Mouse (Mus musculus): ENCODE data around the gene Mettl11b.
"Not testable (repeated sequence)": the region's sequence is repeated elsewhere in the genome, so short reads cannot be mapped to it uniquely, and the experiment has no call there.

Mettl11b gene

GRCm38 (mm10) chr1:163725106-163725759, at the start of gene Mettl11b:
Gene Mettl11b (minus strand): TSS chr1:163725232.
- H3K27me3 ChIP-seq (ENCODE audit: control insufficient read depth, insufficient read depth, low read length, poor library complexity, severe bottlenecking), result no peaks in the 10 kb centered on the region
- no peak for DNase-seq (ENCODE audit: low read depth, low spot score)
- no peaks in the 10 kb centered on the region for H3K36me3 ChIP-seq (ENCODE audit: control insufficient read depth, insufficient read depth, low read length, poor library complexity, severe bottlenecking)

GRCm38 (mm10) chr1:163757462-163758207, 32.6 kb upstream of the Mettl11b start:
- Histone ChIP-seq H3K36me3 (ENCODE audit: control insufficient read depth, insufficient read depth, low read length, poor library complexity, severe bottlenecking) (no peaks in the 10 kb centered on the region), H3K27me3 (ENCODE audit: control insufficient read depth, insufficient read depth, low read length, poor library complexity, severe bottlenecking) (no peaks in the 10 kb centered on the region)
- no peak for DNase-seq (ENCODE audit: low read depth, low spot score)

DNA sequence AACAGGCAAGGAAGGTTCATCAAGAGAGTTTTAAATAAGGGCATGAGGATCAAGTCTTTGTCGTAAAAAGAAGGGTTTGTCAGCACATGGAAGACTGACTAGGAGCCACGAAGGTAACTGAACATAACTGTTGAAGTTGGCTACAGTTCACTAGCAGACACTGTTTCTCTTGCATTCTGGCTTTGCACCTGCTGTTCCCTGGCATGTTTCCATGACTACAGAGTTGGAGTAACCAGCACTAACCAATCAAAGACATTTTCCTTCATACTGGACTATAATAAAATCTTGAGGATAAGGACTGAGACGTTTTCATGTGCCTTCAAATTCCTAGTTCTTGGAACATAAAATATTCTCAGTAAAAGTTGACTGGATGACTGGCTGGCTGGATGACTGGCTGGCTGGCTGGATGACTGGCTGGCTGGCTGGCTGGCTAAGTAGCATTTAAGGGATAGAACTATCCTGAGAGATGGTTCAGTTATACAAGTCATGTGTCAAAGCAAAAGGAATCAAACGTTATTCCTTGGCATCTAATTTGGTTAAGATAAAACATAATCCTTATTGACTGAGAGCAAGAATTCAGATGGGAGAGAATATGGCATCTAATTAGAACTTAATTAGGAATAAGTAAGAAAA, 26.4 kb upstream of the Mettl11b start:
- DNase-seq (ENCODE audit: low read depth, low spot score), result no peak
- Histone ChIP-seq H3K27me3 (ENCODE audit: control insufficient read depth, insufficient read depth, low read length, poor library complexity, severe bottlenecking) (no peaks in the 10 kb centered on the region), H3K36me3 (ENCODE audit: control insufficient read depth, insufficient read depth, low read length, poor library complexity, severe bottlenecking) (no peaks in the 10 kb centered on the region)

DNA sequence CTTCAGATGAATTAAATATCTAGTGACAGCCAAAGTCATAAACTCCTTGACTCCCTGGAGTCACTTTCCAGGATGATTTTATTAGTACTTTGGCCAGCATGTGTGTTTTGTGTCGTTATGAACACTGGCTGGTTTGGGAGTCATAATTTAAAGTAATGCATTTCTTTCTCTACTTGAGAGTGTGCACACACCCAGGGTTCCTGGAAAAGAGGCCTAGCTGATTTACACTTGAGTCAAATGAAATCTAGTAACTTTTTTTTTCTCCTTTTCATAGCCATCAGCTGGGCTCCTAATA, 12.2 kb upstream of the Mettl11b start:
- Histone ChIP-seq H3K27me3 (ENCODE audit: control insufficient read depth, insufficient read depth, low read length, poor library complexity, severe bottlenecking) (no peaks in the 10 kb centered on the region), H3K36me3 (ENCODE audit: control insufficient read depth, insufficient read depth, low read length, poor library complexity, severe bottlenecking) (no peaks in the 10 kb centered on the region)
- no peak for DNase-seq (ENCODE audit: low read depth, low spot score)

DNA sequence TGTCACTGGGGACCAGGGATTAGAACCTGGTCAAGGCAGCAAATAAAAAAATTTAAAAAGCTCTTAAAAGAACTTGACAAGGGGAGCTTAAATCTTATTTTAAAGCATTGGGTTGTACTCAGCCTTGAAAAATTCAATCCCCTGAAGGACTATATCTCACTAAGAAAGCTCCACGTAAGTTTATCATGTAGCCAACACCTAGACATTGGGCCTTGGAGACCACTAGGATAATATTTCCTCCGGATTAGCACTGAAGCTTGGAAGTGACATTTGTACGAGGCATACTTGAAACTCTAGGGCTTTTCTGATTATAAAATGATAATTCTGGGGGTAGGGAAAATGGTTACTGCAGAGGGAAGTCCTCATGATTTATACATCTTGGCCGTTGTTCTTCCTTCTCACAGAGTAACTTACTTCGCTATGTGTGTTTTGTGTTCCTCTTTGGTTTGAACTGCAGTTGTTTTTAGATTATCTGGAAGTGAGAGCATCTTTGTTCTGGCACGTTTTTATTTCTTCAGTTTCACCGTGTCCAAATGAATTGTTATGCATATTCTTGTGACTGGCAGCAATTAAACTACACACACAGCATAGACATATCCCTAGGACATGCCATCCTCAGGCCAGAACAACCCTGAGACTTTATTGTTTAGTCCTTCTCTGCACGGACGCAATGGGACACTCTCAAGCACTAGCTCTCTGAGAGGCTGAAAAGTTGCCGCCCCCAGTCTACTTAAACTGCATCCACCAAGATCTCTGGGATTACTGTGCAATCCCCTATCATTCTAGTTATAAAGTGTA, 11.6 kb upstream of the Mettl11b start:
- no peak for DNase-seq (ENCODE audit: low read depth, low spot score)
- H3K36me3 ChIP-seq (ENCODE audit: control insufficient read depth, insufficient read depth, low read length, poor library complexity, severe bottlenecking), result no peaks in the 10 kb centered on the region
- no peaks in the 10 kb centered on the region for H3K27me3 ChIP-seq (ENCODE audit: control insufficient read depth, insufficient read depth, low read length, poor library complexity, severe bottlenecking)

DNA sequence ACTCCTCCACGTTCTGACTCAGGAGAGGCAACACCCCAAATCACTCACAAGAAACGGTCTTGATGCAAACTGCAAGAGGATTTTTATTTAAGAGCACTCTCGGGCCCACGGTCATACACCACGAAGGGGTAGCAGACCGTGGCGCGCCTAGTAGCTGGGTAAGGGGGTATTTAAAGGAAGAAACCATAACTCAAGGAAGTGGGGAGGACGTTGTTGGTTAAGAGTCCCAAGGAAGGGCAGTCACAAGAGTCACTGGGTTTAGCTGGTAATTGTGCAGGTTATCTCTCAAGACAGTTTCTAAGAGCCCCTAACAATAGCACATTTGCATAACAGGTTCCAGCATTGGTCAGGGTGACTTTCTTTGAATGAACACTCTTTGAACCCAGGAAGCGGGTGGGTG, 6.1 kb upstream of the Mettl11b start:
- not testable (repeated sequence) for H3K27me3 ChIP-seq (ENCODE audit: control insufficient read depth, insufficient read depth, low read length, poor library complexity, severe bottlenecking); DNase-seq (ENCODE audit: low read depth, low spot score); H3K36me3 ChIP-seq (ENCODE audit: control insufficient read depth, insufficient read depth, low read length, poor library complexity, severe bottlenecking)

- no peaks in the 10 kb centered on the region for H3K36me3 ChIP-seq (ENCODE audit: control insufficient read depth, insufficient read depth, low read length, poor library complexity, severe bottlenecking)
- H3K27me3 ChIP-seq (ENCODE audit: control insufficient read depth, insufficient read depth, low read length, poor library complexity, severe bottlenecking), result no peaks in the 10 kb centered on the region
- DNase-seq (ENCODE audit: low read depth, low spot score), result no peak
Measured at GRCm38 (mm10) chr1:163723913-163724312, 1.1 kb downstream of the Mettl11b start.

DNA sequence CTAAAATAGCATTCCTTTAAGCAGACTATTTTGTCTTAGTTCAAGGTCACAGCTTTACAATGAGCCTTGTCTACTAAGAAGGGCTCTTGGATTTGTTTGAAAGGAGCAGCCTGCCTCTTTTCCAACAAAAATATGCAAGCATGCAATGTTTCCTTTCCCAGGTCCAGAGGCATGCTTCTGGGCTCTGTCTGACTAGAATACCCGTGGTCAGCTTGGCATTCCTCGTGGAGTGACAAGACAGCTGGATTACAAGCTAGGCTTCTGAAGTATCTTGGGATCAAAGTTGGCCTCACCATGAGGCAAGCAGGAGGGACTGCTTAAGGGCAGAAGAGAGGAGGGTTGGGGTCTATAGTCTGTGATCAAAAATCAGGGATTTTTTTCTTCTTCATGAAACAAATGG, 16.4 kb downstream of the Mettl11b start:
- Histone ChIP-seq H3K27me3 (ENCODE audit: control insufficient read depth, insufficient read depth, low read length, poor library complexity, severe bottlenecking) (no peaks in the 10 kb centered on the region; the same call in 1 of the 2 replicates), H3K36me3 (ENCODE audit: control insufficient read depth, insufficient read depth, low read length, poor library complexity, severe bottlenecking) (no peaks in the 10 kb centered on the region)
- no peak for DNase-seq (ENCODE audit: low read depth, low spot score)

- Histone ChIP-seq H3K36me3 (ENCODE audit: control insufficient read depth, insufficient read depth, low read length, poor library complexity, severe bottlenecking) (no peaks in the 10 kb centered on the region), H3K27me3 (ENCODE audit: control insufficient read depth, insufficient read depth, low read length, poor library complexity, severe bottlenecking) (no peaks in the 10 kb centered on the region)
- no peak for DNase-seq (ENCODE audit: low read depth, low spot score)
Measured at GRCm38 (mm10) chr1:163700571-163700970, 24.5 kb downstream of the Mettl11b start.

- no peaks in the 10 kb centered on the region for H3K27me3 ChIP-seq (ENCODE audit: control insufficient read depth, insufficient read depth, low read length, poor library complexity, severe bottlenecking)
- no peaks in the 10 kb centered on the region for H3K36me3 ChIP-seq (ENCODE audit: control insufficient read depth, insufficient read depth, low read length, poor library complexity, severe bottlenecking)
- no peak for DNase-seq (ENCODE audit: low read depth, low spot score)
Measured at GRCm38 (mm10) chr1:163699702-163700101, 25.3 kb downstream of the Mettl11b start.

DNA sequence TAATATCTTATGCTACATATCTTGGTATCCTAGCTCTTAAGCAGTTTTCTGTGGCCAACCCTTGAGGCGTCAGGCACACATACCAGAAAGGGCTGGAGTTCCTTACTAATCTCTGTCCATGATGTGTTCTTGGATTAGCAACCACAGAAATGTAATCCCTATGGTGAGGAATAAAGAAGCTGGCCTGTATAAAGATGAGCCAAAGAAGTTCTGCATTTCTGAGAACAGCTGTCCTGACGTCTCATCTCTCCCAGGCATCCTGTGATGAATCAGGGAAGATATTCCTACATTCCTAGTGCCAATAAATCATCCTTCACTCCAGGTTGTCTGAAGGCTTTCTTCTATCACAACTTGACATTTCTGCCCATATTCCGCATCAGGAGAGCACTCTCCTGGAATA, 33.2 kb downstream of the Mettl11b start:
- H3K27me3 ChIP-seq (ENCODE audit: control insufficient read depth, insufficient read depth, low read length, poor library complexity, severe bottlenecking), result no peaks in the 10 kb centered on the region
- DNase-seq (ENCODE audit: low read depth, low spot score), result no peak

GRCm38 (mm10) chr1:163682935-163683430, 42.0 kb downstream of the Mettl11b start:
- no peak for DNase-seq (ENCODE audit: low read depth, low spot score)
- no peaks in the 10 kb centered on the region for H3K36me3 ChIP-seq (ENCODE audit: control insufficient read depth, insufficient read depth, low read length, poor library complexity, severe bottlenecking)
- H3K27me3 ChIP-seq (ENCODE audit: control insufficient read depth, insufficient read depth, low read length, poor library complexity, severe bottlenecking), result no peaks in the 10 kb centered on the region

More for the DNA sequence above, 33.2 kb downstream of the Mettl11b start:
- H3K36me3 ChIP-seq (ENCODE audit: control insufficient read depth, insufficient read depth, low read length, poor library complexity, severe bottlenecking), result no peaks in the 10 kb centered on the region

GRCm38 (mm10) chr1:163682127-163682526, 42.9 kb downstream of the Mettl11b start:
- Histone ChIP-seq H3K27me3 (ENCODE audit: control insufficient read depth, insufficient read depth, low read length, poor library complexity, severe bottlenecking) (no peaks in the 10 kb centered on the region), H3K36me3 (ENCODE audit: control insufficient read depth, insufficient read depth, low read length, poor library complexity, severe bottlenecking) (no peaks in the 10 kb centered on the region)
- no peak for DNase-seq (ENCODE audit: low read depth, low spot score)

- H3K36me3 ChIP-seq (ENCODE audit: control insufficient read depth, insufficient read depth, low read length, poor library complexity, severe bottlenecking), result no peaks in the 10 kb centered on the region
- no peak for DNase-seq (ENCODE audit: low read depth, low spot score)
- no peaks in the 10 kb centered on the region for H3K27me3 ChIP-seq (ENCODE audit: control insufficient read depth, insufficient read depth, low read length, poor library complexity, severe bottlenecking)
Measured at GRCm38 (mm10) chr1:163672866-163673265, 52.2 kb downstream of the Mettl11b start.
